8 mouse cellular contexts compared by ENCODE assay signal in the genomic region with DNA sequence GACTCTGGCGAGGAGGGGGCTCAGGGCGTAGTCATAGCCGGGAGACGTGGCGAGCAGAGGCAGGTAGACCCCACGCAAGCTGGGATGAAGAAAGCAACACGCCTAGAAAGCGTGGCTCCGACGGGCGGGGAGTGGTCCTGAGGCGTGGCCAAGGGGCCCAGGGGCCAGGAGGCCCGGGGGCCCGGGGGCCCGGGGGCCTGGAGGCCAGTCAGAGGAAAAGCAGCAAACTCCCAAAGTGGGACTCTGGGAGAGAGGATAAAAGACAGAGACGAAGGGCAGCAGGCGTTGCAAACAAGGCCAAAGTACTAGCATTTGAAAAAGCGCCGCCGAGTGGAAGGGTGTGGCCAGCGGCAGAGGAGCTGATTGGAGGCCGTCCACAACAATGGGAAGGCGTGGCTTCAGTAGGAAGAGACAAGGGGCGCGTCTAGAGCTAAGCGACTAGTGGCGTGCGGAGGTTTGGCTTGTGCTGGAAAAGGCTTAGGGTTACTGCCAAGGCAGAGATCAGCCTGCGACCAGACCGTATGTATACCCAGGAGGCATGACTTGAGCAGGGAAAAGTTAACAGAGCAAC. TPM values are rescaled to one million over a fixed set of nuclear protein-coding genes. Genes with fewer than 3 reads are reported as not detected.
DNase-seq lines count a peak whose midpoint lies in the region; ATAC-seq and TF ChIP-seq lines count a peak whose summit lies in the region.

No protein-coding gene starts in this region.

- peak; percentile 74 for ATAC-seq in heart, embryonic 14.5 days (ENCODE audit: insufficient number of reproducible peaks, insufficient read depth, low FRiP score, low read depth)
- ATAC-seq in neural tube, embryonic 14.5 days (ENCODE audit: low read depth): peak; percentile 87

- H3K9ac ChIP-seq in CH12.LX (ENCODE audit: insufficient read depth, low read depth): peak overlapping the region; percentile 65
- peak overlapping the region; percentile 82 for H3K9ac ChIP-seq in heart, embryonic 14.5 days (ENCODE audit: low read length)
- peak overlapping the region; percentile 80 for H3K9ac ChIP-seq in neural tube, embryonic 14.5 days (replicated peaks; ENCODE audit: low read depth, low read length)

- H3K4me1 ChIP-seq in CH12.LX (ENCODE audit: control insufficient read depth in 1 of 2, insufficient read depth in 2 of 2): peaks cover 0 to 30% of the 10 kb centered on the region in 2 experiments; a peak in 2 of 4 replicates
- no peaks in the 10 kb centered on the region; the same call in none of the 2 replicates for H3K4me1 ChIP-seq in bone marrow, adult 2 months (ENCODE audit: control insufficient read depth, insufficient read depth, low read length)
- peaks cover 4 to 22% of the 10 kb centered on the region in 2 experiments for H3K4me1 ChIP-seq in heart, embryonic 14.5 days (ENCODE audit: control insufficient read depth in 2 of 2, insufficient read depth in 2 of 2, low read length in 2 of 2)
- peaks cover 23% of the 10 kb centered on the region for H3K4me1 ChIP-seq in neural tube, embryonic 14.5 days (ENCODE audit: control insufficient read depth, insufficient read depth, low read length)

- peaks cover 49% of the 10 kb centered on the region for H3K79me2 ChIP-seq in CH12.LX (replicated peaks; ENCODE audit: control insufficient read depth, extremely low read depth, insufficient read depth, poor library complexity, severe bottlenecking)

- TF ChIP-seq EP300 in CH12.LX (IDR thresholded peaks at IDR 0.05; ENCODE audit: low read length): no peak

- 2% methylated on average over 30 of the region's 30 CpGs for WGBS in bone marrow, adult 2 months
- under 1% methylated on average over 30 of the region's 30 CpGs for WGBS in heart, embryonic 14.5 days
- under 1% methylated on average over 30 of the region's 30 CpGs for WGBS in neural tube, embryonic 14.5 days

- no peaks in the 10 kb centered on the region for H3K27me3 ChIP-seq in CH12.LX (replicated peaks)
- no peaks in the 10 kb centered on the region for H3K27me3 ChIP-seq in heart, embryonic 14.5 days (ENCODE audit: control insufficient read depth, insufficient read depth, low read length)
- no peaks in the 10 kb centered on the region for H3K27me3 ChIP-seq in neural tube, embryonic 14.5 days (ENCODE audit: control insufficient read depth, insufficient read depth, low read length)

- no peak for TF ChIP-seq RAD21 in CH12.LX (IDR thresholded peaks at IDR 0.05; ENCODE audit: low read depth, low read length)

- H3K27ac ChIP-seq in CH12.LX (ENCODE audit: insufficient read depth, low read depth): no peak overlapping the region
- peak overlapping the region; percentile 32 for H3K27ac ChIP-seq in bone marrow, adult 2 months (ENCODE audit: control insufficient read depth, insufficient read depth, low read depth, low read length, poor library complexity)
- H3K27ac ChIP-seq in heart, embryonic 14.5 days (replicated peaks in 1 of 2; ENCODE audit: control insufficient read depth in 1 of 2, insufficient read depth in 1 of 2, low read depth in 2 of 2, low read length in 2 of 2): peak overlapping the region; percentile 97 to 98
- peak overlapping the region; percentile 80 for H3K27ac ChIP-seq in neural tube, embryonic 14.5 days (ENCODE audit: low read depth, low read length)

- TF ChIP-seq POLR2A in CH12.LX (IDR thresholded peaks at IDR 0.05; ENCODE audit: low read depth, low read length): peak; percentile 40; the same call in 1 of the 2 replicates
- TF ChIP-seq POLR2A in bone marrow, adult 2 months (IDR thresholded peaks at IDR 0.05; ENCODE audit: borderline replicate concordance, control insufficient read depth, low read depth, low read length): no peak; the same call in none of the 2 replicates

- TF ChIP-seq CTCF in CH12.LX (conservative IDR thresholded peaks at IDR 0.05 in 1 of 2, IDR thresholded peaks at IDR 0.05 in 1 of 2; ENCODE audit: low read depth in 2 of 2, low read length in 2 of 2): no peak
- peak; percentile 24; the same call in 1 of the 2 replicates for TF ChIP-seq CTCF in bone marrow, adult 2 months (IDR thresholded peaks at IDR 0.05; ENCODE audit: control insufficient read depth, insufficient read depth, low read length)

- peaks cover 26 to 52% of the 10 kb centered on the region in 2 experiments for H3K36me3 ChIP-seq in CH12.LX (replicated peaks in 1 of 2; ENCODE audit: control insufficient read depth in 1 of 2, insufficient read depth in 1 of 2, low read length in 1 of 2)
- peaks cover 33% of the 10 kb centered on the region for H3K36me3 ChIP-seq in heart, embryonic 14.5 days (ENCODE audit: control insufficient read depth, insufficient read depth, low read length)
- peaks cover 15% of the 10 kb centered on the region; the same call in 1 of the 2 replicates for H3K36me3 ChIP-seq in neural tube, embryonic 14.5 days (ENCODE audit: control insufficient read depth, insufficient read depth, low read length)

- H3K4me3 ChIP-seq in CH12.LX (replicated peaks in 1 of 3; ENCODE audit: low read depth in 2 of 3, low read length in 2 of 3, poor library complexity in 1 of 3): peak overlapping the region; percentile 80 to 88 (median 84)
- peak overlapping the region; percentile 77 for H3K4me3 ChIP-seq in bone marrow, adult 2 months (replicated peaks; ENCODE audit: control insufficient read depth, low read depth, low read length)
- H3K4me3 ChIP-seq in heart, embryonic 14.5 days (ENCODE audit: control insufficient read depth in 1 of 2, insufficient read depth in 1 of 2, low read depth in 1 of 2, low read length in 2 of 2): peak overlapping the region; percentile 90 to 96
- H3K4me3 ChIP-seq in neural tube, embryonic 14.5 days (ENCODE audit: low read depth, low read length): peak overlapping the region; percentile 69

- peak overlapping the region; percentile 99 for H3K4me2 ChIP-seq in CH12.LX (ENCODE audit: insufficient read depth, low read depth, poor library complexity, severe bottlenecking)
- peak overlapping the region; percentile 99 for H3K4me2 ChIP-seq in heart, embryonic 14.5 days (ENCODE audit: low read length)
- peak overlapping the region; percentile 68 for H3K4me2 ChIP-seq in neural tube, embryonic 14.5 days (ENCODE audit: low read depth, low read length)

- in situ Hi-C loops in CH12.LX (cut with MboI; ENCODE audit: low pct_ligation_motif_present, low pct_unique_long_range_greater_than_20kb, low sequenced_read_pairs): no loop called here

- dilution Hi-C loops in CH12.LX (cut with MboI; ENCODE audit: extremely low pct_ligation_motif_present, extremely low pct_unique_long_range_greater_than_20kb, low sequenced_read_pairs): no loop called here

- DNase-seq in CH12.LX (ENCODE audit: extremely low read depth): peak; percentile 94
- peak; percentile 54 for DNase-seq in fat pad, adult 2 months (ENCODE audit: extremely low read depth, low read depth, low spot score)
- peak; percentile 93 for DNase-seq in kidney, postnatal 10 days
- DNase-seq in lung, adult 18-20 months: peak; percentile 90 to 93
- DNase-seq in thymus, postnatal 10 days (ENCODE audit: low spot score in 2 of 2): peak; percentile 90 to 94

- no peaks in the 10 kb centered on the region for H3K9me3 ChIP-seq in CH12.LX (replicated peaks; ENCODE audit: low read length)
- H3K9me3 ChIP-seq in heart, embryonic 14.5 days (ENCODE audit: control insufficient read depth, low read length): no peaks in the 10 kb centered on the region
- H3K9me3 ChIP-seq in neural tube, embryonic 14.5 days (ENCODE audit: control insufficient read depth, low read length): no peaks in the 10 kb centered on the region

TF ChIP-seq in CH12.LX, 34 proteins besides CTCF, POLR2A, EP300 and RAD21 (continues in another document):
- TF ChIP-seq MXI1 (IDR thresholded peaks at IDR 0.05; ENCODE audit: low read depth, low read length) (peak; percentile 72; the same call in 1 of the 2 replicates), SIN3A (IDR thresholded peaks at IDR 0.05; ENCODE audit: low read length) (peak; percentile 88), ZMIZ1 (IDR thresholded peaks at IDR 0.05; ENCODE audit: low read depth, low read length) (no peak), MAFK (IDR thresholded peaks at IDR 0.05; ENCODE audit: insufficient replicate concordance, low read length) (no peak), CHD2 (IDR thresholded peaks at IDR 0.05; ENCODE audit: low read length) (no peak), JUND (conservative IDR thresholded peaks at IDR 0.05; ENCODE audit: low read depth, low read length) (no peak), PAX5 (IDR thresholded peaks at IDR 0.05; ENCODE audit: low read length) (no peak), IRF4 (IDR thresholded peaks at IDR 0.05; ENCODE audit: low read depth, low read length) (0 out of 2 replicates have a peak, but pooled peaks have one; percentile 4), MYC (IDR thresholded peaks at IDR 0.05; ENCODE audit: low read depth, low read length) (no peak), MEF2A (IDR thresholded peaks at IDR 0.05; ENCODE audit: borderline replicate concordance, low read depth, low read length) (0 out of 2 replicates have a peak, but pooled peaks have one; percentile 9), TCF12 (IDR thresholded peaks at IDR 0.05; ENCODE audit: low read depth, low read length) (no peak), NRF1 (IDR thresholded peaks at IDR 0.05; ENCODE audit: low read depth, low read length) (no peak)

RNA-seq across cellular contexts. Expression of a gene that starts 0.3 kb away (rescaled TPM):
- 264 and 291 TPM in 2 replicates for total RNA-seq in CH12.LX (2012; rRNA removed)
- 134 and 155 TPM in 2 replicates for total RNA-seq in CH12.LX (2014; rRNA removed)
- polyA plus RNA-seq in CH12.LX (2012; ENCODE audit: insufficient read length, low read depth): 264 and 328 TPM in 2 replicates
- 137 and 207 TPM in 2 replicates for polyA plus RNA-seq in bone marrow, adult 2 months (2011; ENCODE audit: insufficient read depth, insufficient read length, low replicate concordance, missing spikeins)
- 345 and 375 TPM in 2 replicates for polyA plus RNA-seq in heart, embryonic 14.5 days (2014; fragmentation: Nextera tagmentation; extraction: Ambion mirVana)
- polyA plus RNA-seq in neural tube, embryonic 14.5 days (2014; fragmentation: Nextera tagmentation; extraction: Ambion mirVana): 464 and 488 TPM in 2 replicates

RNA-seq across cellular contexts. Expression of a gene that starts 1.6 kb away (rescaled TPM):
- 4.2 and 5.0 TPM in 2 replicates for total RNA-seq in CH12.LX (2012; rRNA removed)
- total RNA-seq in CH12.LX (2014; rRNA removed): 3.7 and 4.0 TPM in 2 replicates
- 10.5 and 13.7 TPM in 2 replicates for polyA plus RNA-seq in CH12.LX (2012; ENCODE audit: insufficient read length, low read depth)
- polyA plus RNA-seq in bone marrow, adult 2 months (2011; ENCODE audit: insufficient read depth, insufficient read length, low replicate concordance, missing spikeins): 10.7 and 28.8 TPM in 2 replicates
- 7.6 and 10.6 TPM in 2 replicates for polyA plus RNA-seq in heart, embryonic 14.5 days (2014; fragmentation: Nextera tagmentation; extraction: Ambion mirVana)
- 9.6 and 10.6 TPM in 2 replicates for polyA plus RNA-seq in neural tube, embryonic 14.5 days (2014; fragmentation: Nextera tagmentation; extraction: Ambion mirVana)

RNA-seq across cellular contexts. Expression of a gene that starts 8.9 kb away (rescaled TPM):
- total RNA-seq in CH12.LX (2012; rRNA removed): 43.0 and 55.8 TPM in 2 replicates
- 48.6 and 51.4 TPM in 2 replicates for total RNA-seq in CH12.LX (2014; rRNA removed)
- polyA plus RNA-seq in CH12.LX (2012; ENCODE audit: insufficient read length, low read depth): 37.0 and 38.3 TPM in 2 replicates
- 4.3 and 8.3 TPM in 2 replicates for polyA plus RNA-seq in bone marrow, adult 2 months (2011; ENCODE audit: insufficient read depth, insufficient read length, low replicate concordance, missing spikeins)
- 45.5 and 48.5 TPM in 2 replicates for polyA plus RNA-seq in heart, embryonic 14.5 days (2014; fragmentation: Nextera tagmentation; extraction: Ambion mirVana)
- polyA plus RNA-seq in neural tube, embryonic 14.5 days (2014; fragmentation: Nextera tagmentation; extraction: Ambion mirVana): 61.1 and 68.8 TPM in 2 replicates
